Mouse (Mus musculus): ENCODE measurements at regions not wholly inside any gene's neighbourhood (a gene's known extent, or its start where the extent isn't known, plus 50 kb on each side); places are given as distances from the start of the nearest gene placed in this dataset.
"Not testable (repeated sequence)": the region's sequence is repeated elsewhere in the genome, so short reads cannot be mapped to it uniquely, and the experiment has no call there.

- no peaks in the 10 kb centered on the region for H3K36me3 ChIP-seq (ENCODE audit: control insufficient read depth, insufficient read depth, low read length)
- no peak overlapping the region for H3K27ac ChIP-seq (ENCODE audit: low read depth, low read length)
- 75% methylated on average over 9 of the region's 9 CpGs for WGBS
- no peak overlapping the region for H3K4me2 ChIP-seq (ENCODE audit: low read length)
- peaks cover 4% of the 10 kb centered on the region for H3K4me1 ChIP-seq (ENCODE audit: control insufficient read depth, insufficient read depth, low read depth, low read length)
- no peaks in the 10 kb centered on the region for H3K27me3 ChIP-seq (replicated peaks; ENCODE audit: control insufficient read depth, insufficient read depth, low read length)
- H3K9ac ChIP-seq (ENCODE audit: low read depth, low read length) = no peak overlapping the region
- no peaks in the 10 kb centered on the region for H3K9me3 ChIP-seq (ENCODE audit: control insufficient read depth, low read length)
- H3K4me3 ChIP-seq (ENCODE audit: low read length) = no peak overlapping the region
- ATAC-seq = no peak
These were observed 97.6 kb upstream of the Lnx1 start for GRCm38 (mm10) chr5:74800351-74800750.

GRCm38 (mm10) chr5:74796421-74797067 lies 93.8 kb upstream of the Lnx1 start:
- no peak overlapping the region for H3K4me3 ChIP-seq (ENCODE audit: low read length)
- WGBS = 42% methylated on average over 8 of the region's 8 CpGs
- no peak overlapping the region for H3K27ac ChIP-seq (ENCODE audit: low read depth, low read length)
- H3K9ac ChIP-seq (ENCODE audit: low read depth, low read length) = no peak overlapping the region
- H3K36me3 ChIP-seq (ENCODE audit: control insufficient read depth, insufficient read depth, low read length) = no peaks in the 10 kb centered on the region
- H3K9me3 ChIP-seq (ENCODE audit: control insufficient read depth, low read length) = no peaks in the 10 kb centered on the region
- H3K4me1 ChIP-seq (ENCODE audit: control insufficient read depth, insufficient read depth, low read depth, low read length) = peaks cover 7% of the 10 kb centered on the region; the same call in 1 of the 2 replicates
- no peak for ATAC-seq
- H3K27me3 ChIP-seq (replicated peaks; ENCODE audit: control insufficient read depth, insufficient read depth, low read length) = 0 out of 2 replicates have a peak, but pooled peaks cover 2% of the 10 kb centered on the region
- no peak overlapping the region for H3K4me2 ChIP-seq (ENCODE audit: low read length)

GRCm38 (mm10) chr5:74794726-74795125 lies 92.0 kb upstream of the Lnx1 start:
- no peak overlapping the region for H3K27ac ChIP-seq (ENCODE audit: low read depth, low read length)
- peaks cover 7% of the 10 kb centered on the region; the same call in 1 of the 2 replicates for H3K4me1 ChIP-seq (ENCODE audit: control insufficient read depth, insufficient read depth, low read depth, low read length)
- H3K4me2 ChIP-seq (ENCODE audit: low read length) = no peak overlapping the region
- WGBS = 88% methylated on average over 4 of the region's 4 CpGs
- no peak for ATAC-seq
- H3K36me3 ChIP-seq (ENCODE audit: control insufficient read depth, insufficient read depth, low read length) = no peaks in the 10 kb centered on the region
- H3K9me3 ChIP-seq (ENCODE audit: control insufficient read depth, low read length) = no peaks in the 10 kb centered on the region
- 0 out of 2 replicates have a peak, but pooled peaks cover 2% of the 10 kb centered on the region for H3K27me3 ChIP-seq (replicated peaks; ENCODE audit: control insufficient read depth, insufficient read depth, low read length)
- H3K9ac ChIP-seq (ENCODE audit: low read depth, low read length) = no peak overlapping the region
- no peak overlapping the region for H3K4me3 ChIP-seq (ENCODE audit: low read length)

GRCm38 (mm10) chr5:74793431-74793830 lies 90.7 kb upstream of the Lnx1 start:
- Histone ChIP-seq H3K27ac (ENCODE audit: low read depth, low read length) (no peak overlapping the region), H3K36me3 (ENCODE audit: control insufficient read depth, insufficient read depth, low read length) (no peaks in the 10 kb centered on the region), H3K9ac (ENCODE audit: low read depth, low read length) (no peak overlapping the region), H3K4me1 (ENCODE audit: control insufficient read depth, insufficient read depth, low read depth, low read length) (peaks cover 7% of the 10 kb centered on the region; the same call in 1 of the 2 replicates), H3K27me3 (replicated peaks; ENCODE audit: control insufficient read depth, insufficient read depth, low read length) (0 out of 2 replicates have a peak, but pooled peaks cover 2% of the 10 kb centered on the region), H3K4me3 (ENCODE audit: low read length) (no peak overlapping the region), H3K9me3 (ENCODE audit: control insufficient read depth, low read length) (no peaks in the 10 kb centered on the region), H3K4me2 (ENCODE audit: low read length) (no peak overlapping the region)
- ATAC-seq = no peak
- WGBS = 70% methylated on average over 4 of the region's 4 CpGs

DNA sequence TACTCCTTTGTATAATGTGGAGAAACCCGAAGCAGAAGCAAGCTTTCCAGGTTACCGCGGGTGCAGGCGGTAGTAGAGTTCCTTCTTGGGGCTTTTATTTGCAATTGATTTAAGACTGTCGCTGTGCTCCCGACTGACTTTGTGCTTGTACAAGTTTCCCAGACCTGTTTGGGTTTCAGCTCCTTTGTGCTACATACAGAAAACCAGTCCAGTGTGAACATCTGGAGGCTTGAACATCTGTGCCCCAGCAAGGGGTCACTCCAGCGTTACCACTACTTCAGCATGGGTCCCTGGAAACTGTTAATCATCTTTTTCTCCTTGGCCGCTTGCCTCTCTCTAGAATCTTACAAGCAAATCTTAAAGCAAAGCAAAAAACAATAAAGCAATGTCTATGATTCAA lies 90.2 kb upstream of the Lnx1 start:
- H3K9me3 ChIP-seq (ENCODE audit: control insufficient read depth, low read length) = no peaks in the 10 kb centered on the region
- H3K9ac ChIP-seq (ENCODE audit: low read depth, low read length) = no peak overlapping the region
- no peak overlapping the region for H3K4me2 ChIP-seq (ENCODE audit: low read length)
- no peak overlapping the region for H3K4me3 ChIP-seq (ENCODE audit: low read length)
- 0 out of 2 replicates have a peak, but pooled peaks cover 2% of the 10 kb centered on the region for H3K27me3 ChIP-seq (replicated peaks; ENCODE audit: control insufficient read depth, insufficient read depth, low read length)
- H3K4me1 ChIP-seq (ENCODE audit: control insufficient read depth, insufficient read depth, low read depth, low read length) = peaks cover 7% of the 10 kb centered on the region; the same call in 1 of the 2 replicates
- 25% methylated on average over 8 of the region's 8 CpGs for WGBS
- H3K36me3 ChIP-seq (ENCODE audit: control insufficient read depth, insufficient read depth, low read length) = no peaks in the 10 kb centered on the region
- no peak overlapping the region for H3K27ac ChIP-seq (ENCODE audit: low read depth, low read length)
- no peak for ATAC-seq

DNA sequence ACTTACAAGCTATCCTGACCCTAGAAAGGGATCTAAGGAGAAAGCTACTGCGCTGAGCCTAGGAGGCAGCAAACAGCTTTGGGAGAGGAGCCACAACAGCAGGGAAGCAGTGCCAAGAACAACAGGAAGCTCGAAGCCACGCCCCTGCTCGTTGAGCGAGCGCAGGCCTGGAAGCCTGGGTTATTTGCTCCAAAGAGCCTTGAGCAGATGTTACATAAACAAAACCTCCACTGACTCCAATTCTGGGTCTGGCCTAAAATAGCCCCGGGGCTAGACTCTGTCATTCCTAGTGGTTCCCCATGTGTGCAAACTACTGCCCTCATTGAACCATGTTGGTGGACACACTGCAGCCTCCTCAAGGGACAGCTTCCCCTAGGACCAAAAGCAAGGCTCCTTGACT lies 89.6 kb upstream of the Lnx1 start:
- no peaks in the 10 kb centered on the region for H3K9me3 ChIP-seq (ENCODE audit: control insufficient read depth, low read length)
- H3K9ac ChIP-seq (ENCODE audit: low read depth, low read length) = no peak overlapping the region
- H3K4me3 ChIP-seq (ENCODE audit: low read length) = no peak overlapping the region
- ATAC-seq = peak; percentile 83
- H3K27ac ChIP-seq (ENCODE audit: low read depth, low read length) = no peak overlapping the region
- WGBS = 0% methylated on average over 7 of the region's 7 CpGs
- H3K36me3 ChIP-seq (ENCODE audit: control insufficient read depth, insufficient read depth, low read length) = no peaks in the 10 kb centered on the region
- peaks cover 7% of the 10 kb centered on the region; the same call in 1 of the 2 replicates for H3K4me1 ChIP-seq (ENCODE audit: control insufficient read depth, insufficient read depth, low read depth, low read length)
- 0 out of 2 replicates have a peak, but pooled peaks cover 2% of the 10 kb centered on the region for H3K27me3 ChIP-seq (replicated peaks; ENCODE audit: control insufficient read depth, insufficient read depth, low read length)
- peak overlapping the region; percentile 27 for H3K4me2 ChIP-seq (ENCODE audit: low read length)

- not testable (repeated sequence) for H3K4me2 ChIP-seq (ENCODE audit: low read length); H3K36me3 ChIP-seq (ENCODE audit: control insufficient read depth, insufficient read depth, low read length); H3K9me3 ChIP-seq (ENCODE audit: control insufficient read depth, low read length); H3K4me3 ChIP-seq (ENCODE audit: low read length); H3K4me1 ChIP-seq (ENCODE audit: control insufficient read depth, insufficient read depth, low read depth, low read length); ATAC-seq; H3K9ac ChIP-seq (ENCODE audit: low read depth, low read length); H3K27me3 ChIP-seq (replicated peaks; ENCODE audit: control insufficient read depth, insufficient read depth, low read length); H3K27ac ChIP-seq (ENCODE audit: low read depth, low read length)
- WGBS = 98% methylated on average over 4 of the region's 4 CpGs
These were observed 87.8 kb upstream of the Lnx1 start for GRCm38 (mm10) chr5:74790501-74790900.

- no peaks in the 10 kb centered on the region for H3K4me1 ChIP-seq (ENCODE audit: control insufficient read depth, insufficient read depth, low read depth, low read length)
- no peaks in the 10 kb centered on the region for H3K36me3 ChIP-seq (ENCODE audit: control insufficient read depth, insufficient read depth, low read length)
- H3K4me3 ChIP-seq (ENCODE audit: low read length) = no peak overlapping the region
- ATAC-seq = no peak
- no peak overlapping the region for H3K27ac ChIP-seq (ENCODE audit: low read depth, low read length)
- H3K9ac ChIP-seq (ENCODE audit: low read depth, low read length) = no peak overlapping the region
- no peaks in the 10 kb centered on the region for H3K9me3 ChIP-seq (ENCODE audit: control insufficient read depth, low read length)
- 74% methylated on average over 9 of the region's 9 CpGs for whole genome bisulfite sequencing
- H3K27me3 ChIP-seq (replicated peaks; ENCODE audit: control insufficient read depth, insufficient read depth, low read length) = no peaks in the 10 kb centered on the region
- no peak overlapping the region for H3K4me2 ChIP-seq (ENCODE audit: low read length)
These were observed 81.2 kb upstream of the Lnx1 start for GRCm38 (mm10) chr5:74783906-74784305.

- Histone ChIP-seq H3K4me2 (ENCODE audit: low read length) (no peak overlapping the region), H3K9me3 (ENCODE audit: control insufficient read depth, low read length) (no peaks in the 10 kb centered on the region), H3K4me1 (ENCODE audit: control insufficient read depth, insufficient read depth, low read depth, low read length) (no peaks in the 10 kb centered on the region), H3K9ac (ENCODE audit: low read depth, low read length) (no peak overlapping the region), H3K27ac (ENCODE audit: low read depth, low read length) (no peak overlapping the region), H3K36me3 (ENCODE audit: control insufficient read depth, insufficient read depth, low read length) (no peaks in the 10 kb centered on the region), H3K27me3 (replicated peaks; ENCODE audit: control insufficient read depth, insufficient read depth, low read length) (no peaks in the 10 kb centered on the region), H3K4me3 (ENCODE audit: low read length) (no peak overlapping the region)
- no peak for ATAC-seq
- 82% methylated on average over 1 of the region's 1 CpGs for WGBS
These were observed 75.4 kb upstream of the Lnx1 start for GRCm38 (mm10) chr5:74778076-74778465.

All from hindbrain, embryonic 16.5 days (tissue).